Mouse (Mus musculus) cortical plate, adult 2 months (tissue): ENCODE data around the gene Gm16253. TPM values are rescaled to one million over a fixed set of nuclear protein-coding genes. Genes with fewer than 3 reads are reported as not detected.
A peak's percentile ranks its signal among the peaks of the same experiment; 100 is the strongest.

Experiments
- H3K27ac ChIP-seq: fragments of 200-500 bp; 2 replicates; pipeline ENCODE4 v1.5.1; 2012; ENCODE audit warnings: low read length, control low read depth, inconsistent platforms; ENCODE audit not compliant: insufficient read depth
- H3K4me1 ChIP-seq: fragments of 200-500 bp; 2 replicates; pipeline ENCODE4 v1.6.1; 2011; ENCODE audit warnings: low read length; ENCODE audit not compliant: control insufficient read depth, insufficient read depth
- H3K4me3 ChIP-seq: fragments of 200-500 bp; 2 replicates; pipeline ENCODE4 v1.5.1; 2011; ENCODE audit warnings: mild to moderate bottlenecking, low read length, control low read depth; ENCODE audit not compliant: insufficient read depth
- CTCF ChIP-seq: fragments of 200-500 bp; IDR thresholded peaks from 2 replicates; pipeline ENCODE4 v1.5.1; 2011; ENCODE audit warnings: mild to moderate bottlenecking, control low read depth, low read length; ENCODE audit not compliant: insufficient read depth; ENCODE audit errors: extremely low read depth
- POLR2A ChIP-seq: fragments of 200-500 bp; IDR thresholded peaks from 2 replicates; pipeline ENCODE4 v1.6.1; 2011; ENCODE audit warnings: mild to moderate bottlenecking, low read length, control low read depth; ENCODE audit not compliant: insufficient read depth; ENCODE audit errors: extremely low read depth
- polyA plus RNA-seq: library from polyadenylated mRNA; depleted of rRNA; stranded (reverse); fragments of >200 nt; gene quantifications from 2 replicates; pipeline ENCODE4 v1.2.3, GENCODE M21; 2012

Gm16253 gene
- polyA plus RNA-seq, 1 experiment: not detected

DNA sequence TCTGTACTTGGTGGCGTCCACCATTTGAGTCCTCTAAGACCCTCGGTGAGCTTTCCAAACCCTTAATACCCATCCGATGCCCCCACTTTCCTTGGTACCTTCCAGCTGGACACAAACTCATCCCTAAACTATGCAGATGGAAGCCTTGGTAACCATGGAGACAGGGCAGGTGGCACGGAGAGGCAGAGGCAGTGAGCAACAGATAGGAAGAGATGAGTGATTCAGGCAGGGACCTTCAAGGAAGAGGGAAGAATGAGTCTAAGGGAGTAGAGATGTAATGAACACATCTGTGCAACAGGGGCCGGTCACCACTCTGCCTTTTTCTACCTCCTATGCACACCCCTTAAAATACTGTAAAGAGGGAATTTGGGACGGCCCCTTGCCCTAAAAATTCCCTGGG is 18.9 kb downstream of the Gm16253 start:
- TF ChIP-seq CTCF: no peak
- TF ChIP-seq POLR2A: peak; percentile 77
- H3K4me3 ChIP-seq: peak overlapping the region; percentile 69
- peak overlapping the region; percentile 93 for H3K27ac ChIP-seq
- H3K4me1 ChIP-seq: peaks cover 6% of the 10 kb centered on the region

DNA sequence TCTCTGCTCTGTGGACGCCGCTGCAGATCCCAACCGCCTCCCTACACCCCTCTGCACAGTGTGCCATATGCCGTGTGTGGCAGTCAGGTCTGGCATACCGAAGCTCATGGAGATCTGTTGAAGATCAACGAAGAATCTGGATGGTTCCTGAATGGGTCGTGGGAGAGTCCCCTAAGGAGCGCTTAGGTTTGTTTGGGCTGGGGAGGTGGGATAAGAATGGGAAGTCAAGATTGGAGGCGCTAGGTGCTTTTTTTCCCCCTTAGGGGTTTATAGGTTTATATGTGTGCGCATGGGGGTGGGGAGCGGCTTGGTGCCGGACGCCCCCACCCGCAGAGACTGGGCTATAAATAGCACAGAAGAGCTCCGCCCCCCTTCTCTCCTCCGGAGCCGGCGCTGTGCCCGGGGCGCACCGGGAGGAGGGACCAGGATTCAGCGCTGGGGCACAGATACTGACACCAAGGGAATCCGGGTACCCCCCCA is 19.5 kb downstream of the Gm16253 start, which contains the start of gene Ankrd34a:
Gene Ankrd34a (plus strand): TSS at position 409 of the 480 bp plus-strand sequence.
- peak within 1 kb of the TSS; percentile 69 for H3K4me3 ChIP-seq
- peaks cover 6% of the 10 kb centered on the region for H3K4me1 ChIP-seq
- TF ChIP-seq CTCF (no peak), POLR2A (peak; percentile 37; the same call in 1 of the 2 replicates)
- H3K27ac ChIP-seq: peak within 1 kb of the TSS; percentile 93

DNA sequence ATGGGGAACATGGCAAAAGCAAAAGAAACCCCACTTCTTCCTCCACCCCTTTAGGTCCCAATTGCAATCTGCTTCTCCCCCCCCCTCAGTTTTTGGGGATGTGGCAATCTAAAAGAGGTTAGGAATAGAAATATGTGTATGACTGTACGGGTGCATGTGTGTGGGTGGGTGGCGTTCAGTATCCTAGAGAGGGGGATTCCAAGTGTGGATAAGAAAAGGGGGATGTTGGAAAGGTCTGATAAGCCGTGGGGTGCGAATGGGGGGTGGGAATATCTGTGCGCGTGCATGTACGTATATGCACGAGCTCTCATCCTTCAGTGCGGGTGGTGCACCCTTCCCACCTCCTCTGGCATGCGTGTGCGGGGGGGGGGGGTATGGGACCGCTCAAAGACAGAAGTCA is 20.1 kb downstream of the Gm16253 start:
- H3K4me3 ChIP-seq: peak overlapping the region; percentile 69
- no peak for TF ChIP-seq POLR2A
- no peak for TF ChIP-seq CTCF
- peaks cover 6% of the 10 kb centered on the region for H3K4me1 ChIP-seq
- peak overlapping the region; percentile 93 for H3K27ac ChIP-seq

- peak overlapping the region; percentile 69 for H3K4me3 ChIP-seq
- peak overlapping the region; percentile 93 for H3K27ac ChIP-seq
- H3K4me1 ChIP-seq: peaks cover 6% of the 10 kb centered on the region
- TF ChIP-seq POLR2A: 0 out of 2 replicates have a peak, but pooled peaks have one; percentile 33
- no peak for TF ChIP-seq CTCF
These were observed 20.7 kb downstream of the Gm16253 start for GRCm38 (mm10) chr3:96597435-96597891.

DNA sequence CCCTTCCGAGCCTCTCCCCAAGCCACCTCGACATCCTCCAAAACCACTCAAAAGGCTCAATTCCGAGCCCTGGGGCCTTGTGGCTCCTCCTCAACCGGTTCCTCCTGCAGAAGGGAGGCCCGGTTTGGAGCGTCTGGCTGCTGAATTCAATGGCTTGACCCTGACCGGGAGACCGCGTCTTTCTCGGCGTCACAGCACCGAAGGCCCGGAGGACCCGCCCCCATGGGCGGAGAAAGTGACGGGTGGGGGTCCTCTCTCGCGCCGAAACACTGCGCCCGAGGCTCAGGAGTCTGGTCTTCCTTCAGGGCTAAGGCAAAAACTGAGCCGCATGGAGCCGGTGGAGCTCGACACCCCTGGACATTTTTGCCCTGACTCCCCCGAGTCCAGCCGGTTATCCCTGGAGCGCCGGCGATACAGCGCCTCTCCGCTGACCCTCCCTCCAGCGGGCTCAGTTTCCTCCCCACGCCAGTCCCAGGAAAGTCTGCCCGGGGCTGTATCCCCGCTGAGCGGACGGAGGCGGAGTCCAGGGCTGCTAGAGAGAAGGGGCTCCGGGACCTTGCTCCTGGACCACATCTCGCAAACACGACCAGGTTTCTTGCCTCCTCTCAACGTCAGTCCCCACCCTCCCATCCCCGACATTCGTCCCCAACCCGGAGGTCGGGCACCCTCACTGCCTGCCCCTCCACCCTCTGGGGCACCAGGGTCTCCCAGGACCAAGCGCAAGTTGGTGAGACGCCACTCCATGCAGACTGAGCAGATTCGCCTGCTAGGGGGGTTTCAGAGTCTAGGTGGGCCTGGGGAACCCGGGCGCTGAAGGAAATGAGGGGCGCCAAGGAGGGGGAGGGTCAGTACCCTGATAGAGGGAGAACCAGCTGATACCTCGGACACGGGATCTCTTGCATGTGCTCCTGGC is 21.6 kb downstream of the Gm16253 start:
- H3K27ac ChIP-seq: peak overlapping the region; percentile 93
- peak overlapping the region; percentile 69 for H3K4me3 ChIP-seq
- H3K4me1 ChIP-seq: peaks cover 10% of the 10 kb centered on the region
- TF ChIP-seq CTCF (no peak), POLR2A (peak; percentile 56; the same call in 1 of the 2 replicates)

GRCm38 (mm10) chr3:96599069-96599393 is 22.2 kb downstream of the Gm16253 start:
- Histone ChIP-seq H3K4me1 (peaks cover 13% of the 10 kb centered on the region), H3K27ac (no peak overlapping the region), H3K4me3 (peak overlapping the region; percentile 69; the same call in 1 of the 2 replicates)
- TF ChIP-seq CTCF: no peak
- no peak for TF ChIP-seq POLR2A

DNA sequence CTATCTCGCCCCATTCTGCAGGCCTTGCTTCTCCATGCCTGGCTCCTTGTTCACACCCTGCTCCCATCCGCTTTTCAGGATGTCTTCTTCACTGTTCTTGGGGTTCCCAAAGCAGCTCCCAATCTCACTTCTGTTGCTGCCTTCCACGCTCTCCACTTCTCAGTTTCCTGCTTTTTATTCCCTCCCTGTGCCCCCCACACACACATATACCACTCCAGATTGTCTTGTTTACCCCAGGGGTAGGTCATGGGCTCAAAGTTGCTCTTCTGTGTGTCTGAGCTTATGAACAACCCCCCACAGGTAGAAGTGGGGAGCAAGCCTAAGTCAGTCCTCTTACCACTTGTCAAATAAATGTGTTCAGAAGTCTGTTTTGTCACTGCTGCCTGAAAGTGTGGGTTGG is 22.6 kb downstream of the Gm16253 start:
- Histone ChIP-seq H3K4me1 (peaks cover 13% of the 10 kb centered on the region), H3K27ac (no peak overlapping the region), H3K4me3 (peak overlapping the region; percentile 69; the same call in 1 of the 2 replicates)
- no peak for TF ChIP-seq POLR2A
- TF ChIP-seq CTCF: no peak

GRCm38 (mm10) chr3:96600639-96601250 is 24.0 kb downstream of the Gm16253 start, which contains the start of gene Lix1l:
Lix1l (plus strand) TSS chr3:96601149.
- H3K4me3 ChIP-seq: peak within 1 kb of the TSS; percentile 61
- peak within 1 kb of the TSS; percentile 17 for H3K27ac ChIP-seq
- H3K4me1 ChIP-seq: peaks cover 15% of the 10 kb centered on the region
- TF ChIP-seq POLR2A: peak; percentile 63; the same call in 1 of the 2 replicates
- TF ChIP-seq CTCF: no peak

- Histone ChIP-seq H3K27ac (peak overlapping the region; percentile 17), H3K4me1 (peaks cover 15% of the 10 kb centered on the region), H3K4me3 (peak overlapping the region; percentile 61)
- peak; percentile 62; the same call in 1 of the 2 replicates for TF ChIP-seq POLR2A
- TF ChIP-seq CTCF: no peak
These were observed 24.5 kb downstream of the Gm16253 start for GRCm38 (mm10) chr3:96601251-96601787.

DNA sequence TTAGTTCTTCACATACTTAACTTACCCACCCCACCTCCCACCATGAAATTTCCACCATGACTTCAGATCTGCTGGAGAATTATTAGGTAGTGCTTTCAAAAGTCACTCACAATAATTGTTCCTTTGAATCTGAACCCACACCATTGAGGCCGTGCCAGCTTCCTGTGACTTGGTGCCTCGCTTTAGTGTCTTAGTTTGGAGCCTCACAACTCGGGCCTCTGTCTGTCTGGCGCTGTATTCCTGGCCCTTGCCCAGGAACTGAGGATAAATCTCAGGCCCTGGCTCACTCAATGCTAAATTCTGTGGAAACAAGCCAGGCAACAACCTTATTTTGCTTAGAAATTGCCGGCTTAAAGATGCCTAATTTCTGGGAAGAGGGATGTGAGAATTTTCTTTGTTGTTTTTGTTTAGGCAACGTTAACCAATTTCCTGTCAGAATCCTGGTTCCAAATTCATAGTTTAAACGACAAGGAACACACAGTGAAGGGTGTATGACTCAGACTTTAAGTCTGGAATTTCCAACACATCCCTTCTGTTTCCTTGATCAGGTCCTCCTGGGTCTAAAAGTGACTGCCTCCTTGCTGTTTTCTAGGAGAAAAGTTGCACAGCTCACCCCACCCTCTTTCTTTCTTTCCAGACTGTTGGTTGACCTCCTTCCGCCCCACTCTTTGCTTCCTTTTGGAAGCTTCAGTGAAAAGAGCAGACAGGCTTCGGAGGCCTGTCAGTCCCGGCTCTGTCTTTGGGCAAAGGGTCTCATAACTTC is 25.3 kb downstream of the Gm16253 start:
- TF ChIP-seq POLR2A (no peak), CTCF (no peak)
- H3K4me1 ChIP-seq: peaks cover 15% of the 10 kb centered on the region
- H3K27ac ChIP-seq: peak overlapping the region; percentile 17
- H3K4me3 ChIP-seq: peak overlapping the region; percentile 61
